Mouse (Mus musculus): Measurements from ENCODE around the gene Hoxb4.

DNA sequence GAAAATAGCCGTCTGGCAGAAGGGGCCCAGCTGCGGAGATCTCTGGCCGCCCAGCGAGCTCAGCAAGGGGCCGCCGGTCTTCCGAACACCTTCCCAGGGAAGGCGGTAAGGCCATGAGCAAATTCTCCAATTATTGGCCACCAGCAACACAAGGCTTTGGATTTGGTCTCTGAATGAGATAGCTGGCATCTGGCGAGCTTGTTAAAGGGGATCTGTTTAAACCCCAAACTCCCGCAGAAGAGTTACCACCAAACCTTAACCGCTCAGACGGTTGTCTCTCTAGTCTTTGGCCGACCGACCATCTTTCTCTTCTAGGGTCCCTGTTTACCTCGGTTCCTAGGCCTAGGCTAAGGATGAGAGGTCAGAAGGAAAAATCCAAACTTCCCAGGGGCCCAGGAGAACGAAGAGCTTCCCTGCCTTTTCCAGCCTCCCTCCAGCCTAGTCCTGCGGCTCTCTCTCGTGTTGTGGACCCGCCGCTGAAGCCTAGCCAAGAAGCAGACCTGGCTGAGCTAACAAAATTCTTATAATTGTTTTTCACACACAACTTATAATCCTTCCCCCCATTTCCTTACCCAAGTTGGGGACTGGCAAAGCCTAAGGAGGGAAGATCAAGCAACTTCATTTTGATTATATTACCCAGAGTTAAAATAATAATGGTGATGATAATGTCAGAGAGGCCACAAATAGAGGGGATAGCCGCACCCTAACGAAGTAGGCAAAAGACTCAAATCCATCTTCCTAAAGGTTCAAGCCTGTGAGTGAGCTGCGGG is 15.5 kb upstream of the Hoxb4 start:
- no peak for TF ChIP-seq SIN3A (IDR thresholded peaks at IDR 0.05; ENCODE audit: low read length)
- TF ChIP-seq ETS1 (conservative IDR thresholded peaks at IDR 0.05; ENCODE audit: low read depth, low read length) = no peak
- TF ChIP-seq POLR2A (IDR thresholded peaks at IDR 0.05; ENCODE audit: low read depth, low read length) = no peak
- no peak for TF ChIP-seq EP300 (IDR thresholded peaks at IDR 0.05; ENCODE audit: low read length)
- no peak for TF ChIP-seq CTCF (conservative IDR thresholded peaks at IDR 0.05 in 1 of 2, IDR thresholded peaks at IDR 0.05 in 1 of 2; ENCODE audit: low read depth in 2 of 2, low read length in 2 of 2)
- TF ChIP-seq POLR2AphosphoS2 (IDR thresholded peaks at IDR 0.05; ENCODE audit: low read depth, low read length) = no peak
- no peak for TF ChIP-seq GABPA (IDR thresholded peaks at IDR 0.05; ENCODE audit: insufficient replicate concordance, low read depth, low read length)
- TF ChIP-seq ZC3H11A (IDR thresholded peaks at IDR 0.05; ENCODE audit: low read depth, low read length) = no peak
